Mouse (Mus musculus): ENCODE measurements around the gene Prkd2.

The Prkd2 gene

GRCm38 (mm10) chr7:16826571-16826970 lies 16.1 kb upstream of the Prkd2 start:
- no peak for DNase-seq (ENCODE audit: low read depth)

GRCm38 (mm10) chr7:16827274-16827673 lies 15.4 kb upstream of the Prkd2 start:
- DNase-seq (ENCODE audit: low read depth) = no peak

GRCm38 (mm10) chr7:16830449-16830848 lies 12.3 kb upstream of the Prkd2 start:
- DNase-seq (ENCODE audit: low read depth) = no peak

DNA sequence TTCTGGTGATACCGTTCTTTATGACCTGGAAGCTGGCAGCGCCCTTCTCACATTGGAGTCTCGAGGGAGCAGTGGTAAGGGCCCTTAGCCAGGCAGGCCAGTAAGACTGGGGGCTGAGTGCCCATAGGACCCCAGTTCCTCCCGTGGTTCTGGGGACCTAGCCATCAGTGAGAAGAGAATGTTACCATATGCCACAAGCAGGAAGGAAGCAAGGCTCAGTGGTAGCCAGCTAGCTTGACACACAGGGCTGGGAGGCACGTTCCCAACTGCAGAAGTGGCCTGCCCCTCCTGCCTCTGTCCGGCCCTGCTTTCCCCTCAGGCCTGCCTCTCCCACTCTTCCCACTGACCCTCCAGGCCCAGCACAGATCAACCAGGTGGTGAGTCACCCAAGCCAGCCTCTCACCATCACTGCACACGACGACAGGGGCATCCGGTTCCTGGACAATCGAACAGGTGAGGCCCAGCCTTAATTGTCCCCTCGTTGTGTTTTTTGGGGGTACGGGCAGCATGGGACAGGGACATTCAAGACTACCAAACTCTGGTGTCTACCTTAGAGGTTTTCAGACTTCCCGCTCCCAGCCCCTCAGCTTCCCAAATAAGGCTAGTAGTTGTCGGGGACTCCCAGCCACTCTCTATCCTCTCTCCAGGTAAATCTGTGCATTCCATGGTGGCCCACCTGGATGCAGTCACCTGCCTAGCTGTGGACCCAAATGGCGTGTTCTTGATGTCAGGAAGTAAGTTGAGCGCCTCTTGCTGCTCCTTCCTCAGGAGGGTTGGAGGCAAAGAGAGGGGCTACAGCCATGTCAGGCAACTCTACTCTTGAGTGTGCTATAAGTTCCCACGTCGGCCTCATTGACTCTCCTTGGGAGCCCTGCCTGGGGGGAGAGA lies 4.5 kb upstream of the Prkd2 start:
- no peak for DNase-seq (ENCODE audit: low read depth)

GRCm38 (mm10) chr7:16838804-16839426 lies 3.8 kb upstream of the Prkd2 start:
- DNase-seq (ENCODE audit: low read depth) = no peak

- DNase-seq (ENCODE audit: low read depth) = no peak
Observed at GRCm38 (mm10) chr7:16839427-16840108, 3.1 kb upstream of the Prkd2 start.

DNA sequence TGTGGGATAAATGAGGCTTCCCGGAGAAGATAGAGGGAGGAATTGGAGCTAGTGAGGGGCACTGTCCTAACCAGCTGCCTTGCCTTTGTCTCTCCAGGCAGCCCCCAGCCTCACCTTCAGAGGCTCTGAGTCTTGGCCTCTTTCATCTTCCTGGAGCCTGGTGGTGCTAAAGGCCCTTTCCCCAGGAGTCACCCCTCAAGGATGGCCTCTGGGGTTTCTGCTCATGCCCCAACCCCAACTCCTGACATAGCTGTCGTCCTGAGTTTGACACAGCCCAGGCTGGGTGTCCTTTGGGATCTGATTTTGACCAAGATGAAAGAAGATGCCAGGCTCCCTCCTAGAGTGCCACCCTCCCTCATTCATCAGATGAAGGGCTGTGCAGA lies 2.6 kb upstream of the Prkd2 start:
- DNase-seq (ENCODE audit: low read depth) = no peak

DNA sequence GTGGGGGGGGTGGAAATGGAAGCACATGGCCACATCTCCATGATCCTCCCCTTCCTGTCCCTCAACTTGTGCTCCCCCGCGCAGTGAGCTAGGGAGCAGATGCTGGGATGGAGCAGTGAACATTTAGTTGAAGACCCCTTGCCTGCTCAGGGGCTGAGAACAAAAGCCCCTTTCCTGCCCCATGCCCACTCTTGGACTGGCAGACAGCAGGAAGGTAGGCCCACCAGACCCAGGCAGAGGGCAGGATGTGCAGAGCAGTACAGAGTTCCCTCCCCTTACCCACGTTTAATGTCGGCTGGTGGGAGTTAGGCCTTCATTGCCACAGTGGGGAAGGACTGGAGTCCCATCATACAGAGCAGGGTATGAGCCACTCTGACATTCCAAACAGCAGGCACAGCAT lies 1.6 kb upstream of the Prkd2 start:
- no peak for DNase-seq (ENCODE audit: low read depth)

DNA sequence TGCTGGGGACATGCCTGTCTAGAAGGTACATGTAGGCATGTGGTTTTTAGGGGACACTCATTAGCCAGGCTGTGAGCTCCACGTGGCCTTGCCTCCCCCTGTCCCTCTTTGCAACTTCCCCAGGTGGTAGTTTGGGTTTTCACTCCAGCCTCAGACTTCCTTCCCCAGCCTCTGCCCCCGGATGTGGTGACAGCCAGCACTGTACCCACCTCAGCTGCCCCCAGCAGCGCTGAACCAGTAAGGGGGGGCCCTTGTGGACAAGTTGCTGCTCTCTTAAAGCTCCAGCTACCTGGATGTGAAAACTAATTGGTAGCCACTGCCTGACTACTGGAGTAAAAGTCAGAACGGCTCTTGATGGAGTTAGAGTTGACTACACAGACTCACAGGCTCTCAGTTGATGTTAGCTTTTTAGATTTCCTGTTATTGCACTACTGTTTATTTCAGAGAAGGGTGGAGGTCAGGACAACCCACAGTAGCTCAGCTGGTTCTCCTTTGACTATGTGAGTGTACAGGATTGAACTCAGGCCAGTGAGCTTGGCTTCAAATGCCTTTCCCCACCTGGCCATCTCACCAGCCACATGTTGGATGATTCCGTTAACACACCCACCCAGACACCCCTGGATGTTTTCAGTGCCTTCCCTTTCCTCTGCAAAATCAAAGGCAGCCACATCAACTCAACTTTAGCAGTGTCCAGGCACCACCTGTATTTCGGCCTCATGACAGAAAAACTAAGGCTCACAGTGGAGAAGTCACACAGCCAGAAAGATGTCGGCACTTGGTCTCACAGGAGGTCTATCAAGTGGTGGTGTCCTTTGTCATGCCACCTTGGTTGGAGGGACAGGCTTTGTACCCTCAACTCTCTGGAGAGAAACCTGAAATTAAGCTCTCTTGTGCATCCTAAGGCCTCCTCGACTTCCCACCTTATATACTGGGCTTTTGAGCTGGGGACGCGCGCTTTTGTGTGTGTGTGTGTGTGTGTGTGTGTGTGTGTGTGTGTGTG lies 841 bp upstream of the Prkd2 start:
- no peak for DNase-seq (ENCODE audit: low read depth)

GRCm38 (mm10) chr7:16843441-16844171 lies 904 bp downstream of the Prkd2 start:
- peak; percentile 37 for DNase-seq (ENCODE audit: low read depth)

GRCm38 (mm10) chr7:16844696-16845071 lies 2.0 kb downstream of the Prkd2 start:
- DNase-seq (ENCODE audit: low read depth) = no peak

GRCm38 (mm10) chr7:16845072-16845819 lies 2.5 kb downstream of the Prkd2 start:
- DNase-seq (ENCODE audit: low read depth) = no peak

DNA sequence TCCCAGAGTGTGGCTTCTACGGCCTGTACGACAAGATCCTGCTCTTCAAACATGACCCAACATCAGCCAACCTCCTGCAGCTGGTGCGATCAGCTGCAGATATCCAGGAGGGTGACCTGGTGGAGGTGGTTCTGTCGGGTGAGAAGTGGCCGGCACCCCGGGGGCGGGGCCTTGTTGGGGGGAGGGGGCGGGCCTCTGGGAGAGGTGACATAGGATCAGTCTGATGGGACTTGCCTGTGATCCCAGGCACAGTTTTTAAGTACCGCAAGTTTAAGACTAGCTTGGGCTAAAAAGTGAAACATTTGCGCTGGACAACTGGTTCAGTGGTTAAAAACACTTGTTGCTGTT lies 3.1 kb downstream of the Prkd2 start:
- DNase-seq (ENCODE audit: low read depth) = no peak

- no peak for DNase-seq (ENCODE audit: low read depth)
Observed at GRCm38 (mm10) chr7:16846775-16847174, 4.1 kb downstream of the Prkd2 start.

GRCm38 (mm10) chr7:16847507-16847906 lies 4.8 kb downstream of the Prkd2 start:
- DNase-seq (ENCODE audit: low read depth) = no peak

DNA sequence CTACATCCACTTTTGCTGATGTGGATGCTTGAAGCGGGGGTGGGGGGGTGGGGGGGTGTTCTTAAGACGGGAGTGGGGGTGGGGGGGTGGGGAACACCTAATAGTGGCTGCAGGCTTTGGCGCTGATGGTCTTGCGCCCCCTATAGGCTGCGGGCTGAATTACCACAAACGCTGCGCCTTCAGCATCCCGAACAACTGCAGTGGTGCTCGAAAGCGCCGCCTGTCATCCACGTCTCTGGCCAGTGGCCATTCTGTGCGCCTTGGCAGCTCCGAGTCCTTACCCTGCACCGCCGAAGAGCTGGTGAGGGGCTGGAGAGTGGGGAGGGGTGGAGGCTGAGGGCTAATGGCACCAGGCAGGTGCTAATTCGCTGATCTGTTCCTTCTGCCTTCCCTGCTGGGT lies 5.9 kb downstream of the Prkd2 start:
- DNase-seq (ENCODE audit: low read depth) = peak; percentile 27

GRCm38 (mm10) chr7:16851636-16852035 lies 8.9 kb downstream of the Prkd2 start:
- DNase-seq (ENCODE audit: low read depth) = no peak

DNA sequence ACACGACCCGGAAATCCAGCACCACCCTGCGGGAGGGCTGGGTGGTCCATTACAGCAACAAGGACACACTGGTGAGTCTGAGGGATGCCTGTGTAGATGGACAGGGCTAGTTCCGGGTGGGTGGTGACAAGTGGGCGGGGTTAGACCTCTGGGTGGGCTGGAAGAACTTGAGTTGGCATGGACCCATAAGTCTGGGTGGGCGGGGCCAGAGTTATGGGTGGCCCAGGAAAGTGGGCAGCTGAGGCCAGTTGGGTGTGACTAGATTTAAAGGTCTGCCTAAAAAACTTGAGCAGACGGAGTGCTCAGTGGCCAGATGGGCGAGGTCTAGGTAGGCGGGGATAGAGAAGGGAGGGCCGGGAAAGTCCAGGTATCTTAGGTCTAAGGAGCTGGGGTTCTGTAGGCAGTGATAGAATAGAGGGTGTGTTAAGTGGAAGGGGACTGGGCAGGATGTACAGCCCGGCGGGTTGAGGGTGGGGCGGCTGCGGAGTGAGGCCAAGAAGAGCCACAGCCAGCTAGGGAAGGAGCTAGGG lies 10.7 kb downstream of the Prkd2 start:
- DNase-seq (ENCODE audit: low read depth) = no peak

GRCm38 (mm10) chr7:16858336-16858735 lies 15.6 kb downstream of the Prkd2 start:
- no peak for DNase-seq (ENCODE audit: low read depth)

Measured in NIH3T3 (cell line).